Mouse (Mus musculus) heart, embryonic 16.5 days (tissue): ENCODE measurements around the gene Rab3a. TPM values are rescaled to one million over a fixed set of nuclear protein-coding genes. Genes with fewer than 3 reads are reported as not detected.

Experiments used
- ATAC-seq: fragments of 200-750 bp; cut with Nextera tagmentation; replicated peaks from 2 replicates; pipeline ENCODE4 v1.8.0; 2017; ENCODE audit warnings: moderate number of reproducible peaks; ENCODE audit not compliant: insufficient read depth, low FRiP score; ENCODE audit errors: extremely low read depth
- H3K27ac ChIP-seq: fragments of 300-500 bp; sonication (generic); 2 replicates; pipeline ENCODE4 v1.5.1; 2014; ENCODE audit warnings: mild to moderate bottlenecking, low read length, control low read depth, moderate library complexity
- H3K27me3 ChIP-seq: fragments of 300-500 bp; sonication (generic); 2 replicates; pipeline ENCODE4 v1.6.1; 2014; ENCODE audit warnings: low read length, mixed read lengths; ENCODE audit not compliant: control insufficient read depth, insufficient read depth
- H3K36me3 ChIP-seq: fragments of 300-500 bp; sonication (generic); 2 replicates; pipeline ENCODE4 v1.6.1; 2014; ENCODE audit not compliant: control insufficient read depth, insufficient read depth
- H3K4me1 ChIP-seq: fragments of 300-500 bp; sonication (generic); 2 replicates; pipeline ENCODE4 v1.6.1; 2014; ENCODE audit warnings: low read length, mixed read lengths; ENCODE audit not compliant: control insufficient read depth, insufficient read depth
- H3K4me2 ChIP-seq: fragments of 300-500 bp; sonication (generic); 2 replicates; pipeline ENCODE4 v1.6.1; 2014; ENCODE audit warnings: low read depth, mild to moderate bottlenecking, control low read depth, low read length
- H3K4me3 ChIP-seq: fragments of 300-500 bp; sonication (generic); 2 replicates; pipeline ENCODE4 v1.5.1; 2014; ENCODE audit warnings: mild to moderate bottlenecking, control low read depth, low read length
- H3K9ac ChIP-seq: fragments of 300-500 bp; sonication (generic); 2 replicates; pipeline ENCODE4 v1.6.1; 2014; ENCODE audit warnings: low read length, control low read depth
- H3K9me3 ChIP-seq: fragments of 300-500 bp; sonication (generic); replicated peaks from 2 replicates; pipeline ENCODE4 v1.6.1; 2016; ENCODE audit warnings: low read length; ENCODE audit not compliant: control insufficient read depth
- WGBS: fragments of 180-500 bp; shearing (Covaris S2); extraction: QIAGEN DNeasy Blood & Tissue Kit; methylation state at CpG from one replicate; pipeline ENCODE4 v1.1.7; 2014; 5-methylcytosine and 5-hydroxymethylcytosine counted together
- polyA plus RNA-seq: library from polyadenylated mRNA; unstranded; fragments of >200 nt; fragmentation: Nextera tagmentation; extraction: Ambion mirVana; gene quantifications from 2 replicates; pipeline ENCODE4 v1.2.1, GENCODE M21; 2015

Rab3a gene
- polyA plus RNA-seq, 1 experiment from 2014 or later = 30.0 TPM

GRCm38 (mm10) chr8:70774740-70775139, 20.3 kb downstream of the Rab3a start:
- no peak overlapping the region for H3K27ac ChIP-seq
- H3K9ac ChIP-seq = peak overlapping the region; percentile 52; the same call in 1 of the 2 replicates
- peaks cover 34% of the 10 kb centered on the region for H3K4me1 ChIP-seq
- WGBS = 95% methylated on average over 18 of the region's 18 CpGs
- H3K4me3 ChIP-seq = no peak overlapping the region
- H3K4me2 ChIP-seq = no peak overlapping the region
- peaks cover 22% of the 10 kb centered on the region for H3K36me3 ChIP-seq
- ATAC-seq = no peak
- H3K27me3 ChIP-seq = no peaks in the 10 kb centered on the region
- no peaks in the 10 kb centered on the region for H3K9me3 ChIP-seq

DNA sequence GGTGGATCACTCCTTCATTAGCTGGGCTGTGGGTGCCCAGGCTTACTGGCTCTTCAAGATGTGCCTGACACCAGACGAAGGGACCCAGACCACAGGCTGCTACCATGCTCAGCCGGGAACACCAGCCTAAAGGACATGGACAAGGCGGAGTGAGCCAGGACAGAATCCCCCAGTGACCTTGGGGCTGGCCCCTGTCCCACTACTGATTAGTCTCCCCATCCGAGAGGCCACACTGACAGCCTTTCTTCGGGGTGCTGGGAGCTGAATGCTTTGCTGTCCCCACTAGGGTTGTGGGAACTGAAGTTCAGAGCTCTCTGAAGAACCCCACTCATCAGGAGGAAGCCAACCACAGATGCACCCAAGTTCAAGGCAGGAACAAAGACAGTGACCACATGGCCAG, 20.7 kb downstream of the Rab3a start:
- 79% methylated on average over 5 of the region's 5 CpGs for WGBS
- no peaks in the 10 kb centered on the region for H3K9me3 ChIP-seq
- peak overlapping the region; percentile 97 for H3K9ac ChIP-seq
- no peak for ATAC-seq
- no peaks in the 10 kb centered on the region for H3K27me3 ChIP-seq
- no peak overlapping the region for H3K27ac ChIP-seq
- H3K36me3 ChIP-seq = peaks cover 25% of the 10 kb centered on the region
- peaks cover 34% of the 10 kb centered on the region for H3K4me1 ChIP-seq
- peak overlapping the region; percentile 75 for H3K4me2 ChIP-seq
- H3K4me3 ChIP-seq = no peak overlapping the region

DNA sequence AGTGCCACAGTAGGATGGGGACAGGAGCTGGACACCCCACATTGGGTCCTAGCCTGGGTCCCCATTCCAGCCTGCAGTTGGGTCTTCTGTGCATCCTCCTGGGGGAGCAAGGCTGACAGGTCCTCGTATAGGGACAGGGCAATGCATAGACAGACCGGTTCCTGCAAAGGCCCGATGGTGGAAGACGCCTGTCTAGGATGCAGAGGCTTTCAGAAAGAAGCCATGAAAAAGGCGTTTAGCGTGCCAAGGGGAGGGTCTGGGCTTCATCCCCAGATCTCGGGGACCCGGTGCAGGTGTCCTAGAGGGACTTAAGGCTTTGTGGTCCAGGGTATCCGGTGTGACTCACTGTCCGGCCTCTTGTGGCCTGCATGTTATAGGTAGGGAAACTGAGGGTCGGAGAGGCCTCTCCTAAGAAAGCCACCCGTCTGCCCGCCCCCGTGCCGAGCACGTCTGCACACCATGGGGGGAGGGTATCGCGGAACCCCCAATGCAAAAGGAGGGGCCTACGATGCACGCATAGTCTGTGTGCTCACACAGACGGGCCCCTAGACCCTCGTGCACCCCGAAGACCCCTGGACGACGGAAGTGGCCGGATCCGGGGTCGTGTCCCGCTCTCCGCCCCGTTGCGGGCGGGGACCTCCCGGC, 21.5 kb downstream of the Rab3a start:
- peak overlapping the region; percentile 85 for H3K4me3 ChIP-seq
- peak overlapping the region; percentile 61 for H3K27ac ChIP-seq
- no peaks in the 10 kb centered on the region for H3K27me3 ChIP-seq
- no peaks in the 10 kb centered on the region for H3K9me3 ChIP-seq
- H3K4me2 ChIP-seq = peak overlapping the region; percentile 75
- peak; percentile 2 for ATAC-seq
- H3K4me1 ChIP-seq = peaks cover 34% of the 10 kb centered on the region
- H3K9ac ChIP-seq = peak overlapping the region; percentile 97
- WGBS = 3% methylated on average over 34 of the region's 34 CpGs
- H3K36me3 ChIP-seq = peaks cover 24% of the 10 kb centered on the region

- under 1% methylated on average over 94 of the region's 94 CpGs for WGBS
- Histone ChIP-seq H3K27ac (peak within 1 kb of the TSS; percentile 99), H3K9ac (peak within 1 kb of the TSS; percentile 97), H3K36me3 (peaks cover 22% of the 10 kb centered on the region), H3K27me3 (no peaks in the 10 kb centered on the region), H3K9me3 (no peaks in the 10 kb centered on the region), H3K4me1 (peaks cover 34% of the 10 kb centered on the region), H3K4me2 (peak within 1 kb of the TSS; percentile 75), H3K4me3 (peak within 1 kb of the TSS; percentile 85)
- ATAC-seq = peak; percentile 89
These were observed 22.3 kb downstream of the Rab3a start, which contains the start of gene Pik3r2 for GRCm38 (mm10) chr8:70776496-70777444. TSS of gene Pik3r2 (minus strand) at chr8:70776713.

DNA sequence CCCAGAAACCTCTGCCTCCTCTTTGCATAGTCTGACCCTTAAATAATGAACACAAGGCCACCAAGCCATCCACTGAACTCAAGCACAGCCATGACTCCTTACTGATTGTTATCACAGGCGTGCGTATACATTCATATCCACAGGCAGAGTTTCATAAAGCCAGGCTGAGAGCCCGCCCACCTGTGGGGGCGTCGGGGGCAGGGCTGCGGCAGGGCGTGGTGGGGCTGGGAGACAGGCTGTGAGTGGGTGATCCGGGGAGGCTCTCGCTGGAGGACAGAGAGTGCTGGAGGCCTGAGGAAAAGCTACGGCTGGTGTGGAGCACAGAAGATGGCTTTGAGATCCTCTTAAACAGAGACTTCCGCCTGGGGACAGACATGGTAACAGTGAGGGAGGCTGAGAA, 25.6 kb downstream of the Rab3a start:
- H3K36me3 ChIP-seq = peaks cover 30% of the 10 kb centered on the region
- H3K27me3 ChIP-seq = no peaks in the 10 kb centered on the region
- no peak overlapping the region for H3K4me3 ChIP-seq
- ATAC-seq = no peak
- H3K9ac ChIP-seq = no peak overlapping the region
- no peaks in the 10 kb centered on the region for H3K9me3 ChIP-seq
- H3K27ac ChIP-seq = no peak overlapping the region
- 75% methylated on average over 11 of the region's 11 CpGs for WGBS
- H3K4me2 ChIP-seq = no peak overlapping the region
- H3K4me1 ChIP-seq = peaks cover 16% of the 10 kb centered on the region

DNA sequence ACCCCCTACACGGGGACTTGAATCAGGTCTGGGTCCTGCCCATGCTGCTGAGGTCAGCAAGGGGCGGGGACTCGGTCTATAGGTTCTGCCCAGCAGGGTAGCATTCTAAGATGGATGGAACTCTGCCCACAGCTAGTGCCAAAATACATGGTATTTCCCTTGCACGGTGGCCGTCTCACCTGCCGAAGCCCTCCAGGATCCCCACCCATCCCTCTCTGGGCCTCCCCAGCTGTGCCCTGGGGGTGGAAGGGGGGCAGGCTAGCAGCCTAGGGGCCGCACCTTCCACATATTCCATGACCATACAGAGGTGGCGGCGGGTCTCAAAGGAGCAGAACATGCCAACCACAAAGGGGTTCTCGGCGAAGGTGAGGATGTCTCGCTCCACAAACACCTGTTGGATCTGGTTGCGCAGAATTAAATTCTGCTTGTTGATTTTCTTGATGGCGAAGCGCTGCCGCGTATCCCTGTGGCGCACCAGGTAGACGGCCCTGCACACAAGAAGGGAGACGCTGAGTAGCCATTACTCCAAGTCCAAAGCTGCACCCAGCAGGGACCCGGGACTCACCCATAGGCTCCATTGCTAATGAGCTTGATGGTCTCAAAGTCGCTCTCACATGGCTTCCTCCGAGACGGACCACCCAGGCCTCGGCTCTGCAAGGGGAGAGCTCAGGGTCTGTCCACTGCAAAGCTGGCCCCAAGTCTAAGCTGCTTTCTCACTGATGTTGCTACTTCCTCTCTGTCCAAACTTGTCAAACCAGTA, 32.0 kb downstream of the Rab3a start:
- H3K4me3 ChIP-seq = no peak overlapping the region
- H3K27ac ChIP-seq = no peak overlapping the region
- no peaks in the 10 kb centered on the region for H3K27me3 ChIP-seq
- WGBS = 88% methylated on average over 25 of the region's 25 CpGs
- H3K4me2 ChIP-seq = no peak overlapping the region
- no peak overlapping the region for H3K9ac ChIP-seq
- peaks cover 29% of the 10 kb centered on the region for H3K36me3 ChIP-seq
- H3K4me1 ChIP-seq = peaks cover 12% of the 10 kb centered on the region
- no peak for ATAC-seq
- H3K9me3 ChIP-seq = no peaks in the 10 kb centered on the region

DNA sequence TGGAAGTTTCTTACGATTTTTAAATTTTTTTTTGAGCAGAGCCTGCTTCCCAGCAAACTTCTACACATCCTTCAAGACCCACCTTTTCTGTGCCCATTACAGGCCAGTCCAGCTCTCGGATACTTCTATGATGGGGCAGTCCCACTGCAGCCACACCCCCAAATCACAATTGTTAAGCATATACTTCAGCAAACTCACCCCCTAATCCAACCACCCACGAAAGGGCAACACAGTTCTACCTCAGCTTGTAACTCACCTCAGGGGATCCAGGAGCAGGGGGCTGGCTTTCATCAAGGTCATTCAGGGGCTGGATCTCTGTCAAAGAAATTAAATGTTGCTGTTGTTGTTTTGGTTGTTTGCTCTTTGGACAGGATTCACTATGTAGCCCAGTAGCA, 32.6 kb downstream of the Rab3a start:
- WGBS = 90% methylated on average over 3 of the region's 3 CpGs
- Histone ChIP-seq H3K9me3 (no peaks in the 10 kb centered on the region), H3K4me3 (no peak overlapping the region), H3K4me2 (no peak overlapping the region), H3K27me3 (no peaks in the 10 kb centered on the region), H3K9ac (no peak overlapping the region), H3K4me1 (peaks cover 17% of the 10 kb centered on the region), H3K36me3 (peaks cover 27% of the 10 kb centered on the region), H3K27ac (no peak overlapping the region)
- ATAC-seq = no peak

GRCm38 (mm10) chr8:70787941-70788667, 33.6 kb downstream of the Rab3a start:
- no peaks in the 10 kb centered on the region for H3K9me3 ChIP-seq
- H3K4me2 ChIP-seq = no peak overlapping the region; the same call in 1 of the 2 replicates
- H3K4me3 ChIP-seq = no peak overlapping the region; the same call in 1 of the 2 replicates
- peaks cover 23% of the 10 kb centered on the region for H3K4me1 ChIP-seq
- no peak overlapping the region for H3K27ac ChIP-seq
- H3K27me3 ChIP-seq = no peaks in the 10 kb centered on the region
- ATAC-seq = no peak
- 20% methylated on average over 30 of the region's 30 CpGs for WGBS
- H3K9ac ChIP-seq = no peak overlapping the region
- H3K36me3 ChIP-seq = peaks cover 23% of the 10 kb centered on the region
